In the genomic region with DNA sequence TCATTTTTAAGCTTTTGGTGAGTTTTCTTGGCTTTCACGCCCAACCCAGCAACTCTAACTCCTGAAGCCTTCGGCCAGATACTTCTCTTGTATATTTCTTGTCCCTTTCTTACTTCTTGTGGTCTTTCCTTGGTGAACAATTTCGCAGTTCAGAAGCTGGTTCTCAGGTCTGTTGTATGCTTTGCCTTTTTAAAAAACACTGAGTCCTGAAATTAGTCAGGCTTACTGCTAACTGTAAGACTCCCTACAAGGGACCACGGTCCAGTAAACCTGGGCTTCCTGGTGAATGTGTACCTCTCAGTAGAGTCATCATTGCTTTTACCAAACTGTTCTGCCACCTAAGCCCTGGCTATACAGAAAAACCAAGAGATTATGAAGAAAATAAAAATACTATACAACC, we compare ENCODE assay signal across 16 mouse cellular contexts.
"Had no signal": no experiment of that assay in that cellular context is flagged by ENCODE, and none has a peak within 500 bp of the region (broad histone marks: within the 10 kb centered on the region; RNA-seq: fewer than 3 reads in every experiment).

No protein-coding gene starts in this region.

- H3K27me3 ChIP-seq: neural tube, embryonic 15.5 days; stomach, embryonic 15.5 days had no signal

- H3K4me3 ChIP-seq: neural tube, embryonic 13.5 days; neural tube, embryonic 15.5 days; stomach, embryonic 15.5 days had no signal

- H3K36me3 ChIP-seq: neural tube, embryonic 13.5 days; neural tube, embryonic 15.5 days; stomach, embryonic 15.5 days had no signal

- H3K9me3 ChIP-seq: neural tube, embryonic 13.5 days; neural tube, embryonic 15.5 days; stomach, embryonic 15.5 days had no signal

- H3K27ac ChIP-seq: neural tube, embryonic 13.5 days; neural tube, embryonic 15.5 days; stomach, embryonic 15.5 days; stomach, postnatal 0 days had no signal

- DNase-seq: retina, postnatal 1 day; right cerebral cortex, adult 18-20 months; right cerebral cortex, postnatal 14 days; right cerebral cortex, postnatal 25 days; right cerebral cortex, postnatal 4 days; spleen, adult 18-20 months; thymus, adult 18-20 months; thymus, adult 2 months; thymus, postnatal 14 days; thymus, postnatal 25 days; thymus, postnatal 36 days; thymus, postnatal 4 days had no signal

- H3K9ac ChIP-seq: neural tube, embryonic 13.5 days; neural tube, embryonic 15.5 days; stomach, embryonic 15.5 days had no signal

- H3K4me1 ChIP-seq: stomach, embryonic 15.5 days had no signal

- H3K4me2 ChIP-seq: neural tube, embryonic 13.5 days; neural tube, embryonic 15.5 days; stomach, embryonic 15.5 days had no signal
